Mouse (Mus musculus): Measurements from ENCODE around the gene Olfr676.

DNA sequence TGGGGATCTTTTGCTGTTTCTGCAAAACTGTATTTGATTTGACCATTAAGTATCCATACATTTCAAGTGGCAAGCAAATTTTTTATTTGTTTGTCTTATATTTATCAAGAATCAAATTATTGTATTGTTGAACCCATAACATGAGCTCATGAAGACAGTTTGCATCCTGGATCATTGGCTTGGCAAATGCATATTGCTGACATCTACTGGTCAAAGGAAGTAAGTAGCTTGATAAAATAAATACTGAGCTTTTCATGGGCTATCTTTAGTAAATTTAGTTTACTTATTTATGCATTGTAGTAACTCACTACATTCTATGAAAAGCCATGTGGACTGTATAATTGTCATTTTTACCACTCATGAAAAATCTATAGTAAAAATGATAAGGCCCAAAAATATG lies 26.5 kb downstream of the Olfr676 start:
- no peak for TF ChIP-seq POLR2A (IDR thresholded peaks at IDR 0.05; ENCODE audit: borderline replicate concordance, low read depth, low read length)
- no peak for TF ChIP-seq CTCF (IDR thresholded peaks at IDR 0.05; ENCODE audit: low read depth, low read length)
